Mouse (Mus musculus) frontal cortex, adult (tissue): ENCODE data around the gene Ccr6.

Experiments used
- ATAC-seq: cut with Nextera tagmentation; 2 replicates; pipeline ENCODE4 v1.9.2; 2017; ENCODE audit warnings: mild to moderate bottlenecking, moderate library complexity, mixed read lengths; ENCODE audit not compliant: low TSS enrichment

Gene Ccr6

GRCm38 (mm10) chr17:8233618-8234214 lies 2.1 kb upstream of the Ccr6 start:
- no peak for ATAC-seq

- ATAC-seq, result no peak
Measured at GRCm38 (mm10) chr17:8234537-8234936, 1.3 kb upstream of the Ccr6 start.

GRCm38 (mm10) chr17:8238012-8238710 lies 2.3 kb downstream of the Ccr6 start:
- ATAC-seq, result peak; percentile 27; the same call in 1 of the 2 replicates

- ATAC-seq, result no peak
Measured at GRCm38 (mm10) chr17:8239561-8239960, 3.7 kb downstream of the Ccr6 start.

GRCm38 (mm10) chr17:8240517-8240916 lies 4.7 kb downstream of the Ccr6 start:
- no peak for ATAC-seq

GRCm38 (mm10) chr17:8241645-8242044 lies 5.8 kb downstream of the Ccr6 start:
- ATAC-seq, result no peak

- no peak for ATAC-seq
Measured at GRCm38 (mm10) chr17:8242186-8242585, 6.3 kb downstream of the Ccr6 start.

- ATAC-seq, result no peak
Measured at GRCm38 (mm10) chr17:8244124-8244523, 8.3 kb downstream of the Ccr6 start.

- no peak for ATAC-seq
Measured at GRCm38 (mm10) chr17:8246102-8246754, 10.4 kb downstream of the Ccr6 start.

GRCm38 (mm10) chr17:8251704-8252103 lies 15.9 kb downstream of the Ccr6 start:
- ATAC-seq, result no peak

GRCm38 (mm10) chr17:8254268-8254667 lies 18.4 kb downstream of the Ccr6 start:
- ATAC-seq, result no peak

GRCm38 (mm10) chr17:8254914-8255313 lies 19.1 kb downstream of the Ccr6 start:
- ATAC-seq, result no peak

- no peak for ATAC-seq
Measured at GRCm38 (mm10) chr17:8255583-8255982, 19.7 kb downstream of the Ccr6 start.

- ATAC-seq, result peak; percentile 52
Measured at GRCm38 (mm10) chr17:8256982-8257381, 21.1 kb downstream of the Ccr6 start.

- peak; percentile 96 for ATAC-seq
Measured at GRCm38 (mm10) chr17:8264638-8265037, 28.8 kb downstream of the Ccr6 start.

GRCm38 (mm10) chr17:8272054-8272749 lies 36.4 kb downstream of the Ccr6 start:
- ATAC-seq, result no peak

- no peak for ATAC-seq
Measured at GRCm38 (mm10) chr17:8272951-8273350, 37.1 kb downstream of the Ccr6 start.

GRCm38 (mm10) chr17:8276071-8276470 lies 40.2 kb downstream of the Ccr6 start:
- no peak for ATAC-seq

- no peak for ATAC-seq
Measured at GRCm38 (mm10) chr17:8276680-8277079, 40.8 kb downstream of the Ccr6 start.

GRCm38 (mm10) chr17:8277266-8277665 lies 41.4 kb downstream of the Ccr6 start:
- no peak for ATAC-seq

GRCm38 (mm10) chr17:8278356-8278755 lies 42.5 kb downstream of the Ccr6 start:
- ATAC-seq, result no peak

GRCm38 (mm10) chr17:8282821-8283525 lies 47.1 kb downstream of the Ccr6 start, which contains the start of gene Mpc1:
Mpc1 (plus strand) TSS chr17:8282904.
- peak; percentile 71 for ATAC-seq
